Mouse (Mus musculus) ES-CJ7 (cell line): ENCODE data around the gene Smim7.

Source experiments
- DNase-seq: peaks from one replicate; pipeline ENCODE4 v3.0.0; 2011; ENCODE audit warnings: low read depth, low spot score

The Smim7 gene

GRCm38 (mm10) chr8:72547122-72547801 is 23.6 kb downstream of the Smim7 start:
- DNase-seq = no peak

- DNase-seq = peak; percentile 69
These were observed 31.7 kb downstream of the Smim7 start for GRCm38 (mm10) chr8:72539234-72539633.

- no peak for DNase-seq
These were observed 36.0 kb downstream of the Smim7 start for GRCm38 (mm10) chr8:72534888-72535287.

GRCm38 (mm10) chr8:72532103-72532502 is 38.8 kb downstream of the Smim7 start:
- no peak for DNase-seq

GRCm38 (mm10) chr8:72521888-72522287 is 49.0 kb downstream of the Smim7 start:
- peak; percentile 51 for DNase-seq

GRCm38 (mm10) chr8:72517421-72517988 is 53.4 kb downstream of the Smim7 start:
- DNase-seq = no peak
